Mouse (Mus musculus): ENCODE measurements around the gene L3mbtl4. TPM values are rescaled to one million over a fixed set of nuclear protein-coding genes. Genes with fewer than 3 reads are reported as not detected.
A peak's percentile ranks its signal among the peaks of the same experiment; 100 is the strongest.

Gene L3mbtl4
- polyA plus RNA-seq, 2 experiments = not detected

DNA sequence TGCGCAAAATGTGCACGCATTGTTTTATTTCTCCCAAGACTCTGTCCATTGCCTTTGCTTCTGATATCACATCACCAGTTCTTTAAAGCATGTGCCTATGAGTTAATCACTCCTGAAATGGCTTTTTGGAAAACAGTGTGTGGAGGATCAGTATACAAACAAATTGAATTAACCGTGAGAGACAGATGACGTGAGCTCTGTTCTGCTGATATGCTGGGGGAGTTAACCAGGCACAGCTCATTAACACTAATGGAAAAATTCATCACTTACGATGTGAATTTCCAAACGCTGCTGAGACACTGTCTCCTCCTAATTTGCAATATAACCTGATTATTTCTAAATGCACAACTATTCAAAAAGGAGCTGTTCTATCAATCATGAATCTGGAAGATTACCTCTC lies 337.6 kb downstream of the L3mbtl4 start:
- TF ChIP-seq CTCF (IDR thresholded peaks at IDR 0.05; ENCODE audit: low read depth) (no peak), EP300 (IDR thresholded peaks at IDR 0.05; ENCODE audit: low read depth) (no peak)
- Histone ChIP-seq H3K9ac (replicated peaks) (no peak overlapping the region), H3K27me3 (ENCODE audit: control insufficient read depth, insufficient read depth, low read length) (no peaks in the 10 kb centered on the region), H3K27ac (no peak overlapping the region), H3K9me3 (ENCODE audit: control insufficient read depth, low read length) (no peaks in the 10 kb centered on the region), H3K4me3 (ENCODE audit: insufficient read depth in 1 of 2, low read depth in 2 of 2, low read length in 2 of 2) (no peak overlapping the region), H3K36me3 (replicated peaks; ENCODE audit: control insufficient read depth, insufficient read depth, low read depth) (no peaks in the 10 kb centered on the region), H3K4me1 (replicated peaks; ENCODE audit: control insufficient read depth in 2 of 2, insufficient read depth in 2 of 2, low read length in 1 of 2) (no peaks in the 10 kb centered on the region), H3K4me2 (ENCODE audit: low read depth) (no peak overlapping the region)
- DNase-seq (ENCODE audit: low read depth in 3 of 3, low spot score in 3 of 3) (no peak), ATAC-seq (ENCODE audit: insufficient read depth) (no peak)
- 73% methylated on average over 6 of the region's 6 CpGs for WGBS (ENCODE audit: insufficient replicate concordance)

DNA sequence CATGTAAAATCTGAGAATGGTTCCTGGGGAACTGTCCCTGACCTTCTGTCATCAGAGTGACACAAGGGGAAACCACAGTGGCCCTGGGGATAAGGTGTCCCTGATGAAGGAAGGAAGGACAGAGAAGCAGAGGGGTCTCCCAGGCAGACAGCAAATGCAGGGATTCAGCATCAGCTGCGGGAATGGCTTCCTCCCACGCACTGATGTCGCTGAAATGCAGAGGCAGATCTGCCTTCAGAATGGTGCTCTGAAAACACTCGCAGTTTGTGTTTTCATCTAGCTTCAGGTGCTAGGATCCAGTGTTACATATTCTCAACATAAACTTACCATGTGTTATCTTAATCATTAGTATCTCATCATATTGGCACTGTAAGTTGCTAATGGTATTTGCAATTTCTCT lies 351.7 kb downstream of the L3mbtl4 start:
- no peak for DNase-seq (ENCODE audit: low read depth in 3 of 3, low spot score in 3 of 3)
- H3K9me3 ChIP-seq (ENCODE audit: control insufficient read depth, low read length) = no peaks in the 10 kb centered on the region
- no peaks in the 10 kb centered on the region for H3K27me3 ChIP-seq (ENCODE audit: control insufficient read depth, insufficient read depth, low read length)
- TF ChIP-seq EP300 (IDR thresholded peaks at IDR 0.05; ENCODE audit: low read depth) (no peak), CTCF (IDR thresholded peaks at IDR 0.05; ENCODE audit: low read depth) (no peak)
- H3K4me1 ChIP-seq (replicated peaks; ENCODE audit: control insufficient read depth in 2 of 2, insufficient read depth in 2 of 2, low read length in 1 of 2) = no peaks in the 10 kb centered on the region
- no peak overlapping the region for H3K4me2 ChIP-seq (ENCODE audit: low read depth)
- WGBS (ENCODE audit: insufficient replicate concordance) = 33% methylated on average over 4 of the region's 4 CpGs
- H3K9ac ChIP-seq (replicated peaks) = no peak overlapping the region
- H3K4me3 ChIP-seq (ENCODE audit: insufficient read depth in 1 of 2, low read depth in 2 of 2, low read length in 2 of 2) = no peak overlapping the region
- H3K27ac ChIP-seq = no peak overlapping the region
- no peak for ATAC-seq (ENCODE audit: insufficient read depth)
- no peaks in the 10 kb centered on the region for H3K36me3 ChIP-seq (replicated peaks; ENCODE audit: control insufficient read depth, insufficient read depth, low read depth)

DNA sequence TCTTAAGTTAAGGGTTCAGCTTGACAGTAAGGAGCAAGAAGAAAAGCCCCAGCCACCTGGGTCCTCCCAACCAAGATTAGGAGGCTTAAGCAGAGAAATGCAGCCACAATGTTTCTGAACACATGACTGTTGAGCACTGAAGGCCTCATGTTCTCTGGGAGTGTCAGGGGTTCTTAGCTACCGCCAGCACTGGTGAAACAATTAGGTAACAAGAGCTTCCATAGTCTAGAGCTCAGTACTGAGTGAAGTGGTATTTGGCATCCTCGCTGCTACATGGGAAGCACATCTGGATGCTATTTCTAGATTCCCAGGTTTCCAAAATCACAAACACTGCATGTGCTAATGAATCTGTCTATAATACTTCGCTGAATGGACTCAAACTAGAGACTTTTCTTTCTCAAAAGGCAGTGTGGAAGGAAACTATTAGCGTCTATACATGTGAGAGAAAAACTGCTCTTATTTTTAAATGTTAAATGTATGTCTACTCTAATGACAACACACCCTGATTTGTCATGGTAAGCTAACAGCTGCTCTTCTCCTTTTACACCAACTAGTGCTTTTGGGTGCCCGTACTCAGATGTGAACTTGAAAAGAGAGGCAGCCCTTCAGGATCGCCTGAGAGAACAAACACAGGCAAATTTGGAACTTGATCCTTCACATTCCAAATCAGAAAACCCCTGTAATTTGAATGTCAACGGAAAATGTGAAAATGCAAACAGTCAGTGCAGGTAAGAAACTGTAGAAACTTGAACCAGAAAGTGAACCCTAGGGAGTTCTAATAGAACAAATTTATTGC lies 356.2 kb downstream of the L3mbtl4 start:
- WGBS (ENCODE audit: insufficient replicate concordance) = 56% methylated on average over 7 of the region's 7 CpGs
- no peak overlapping the region for H3K9ac ChIP-seq (replicated peaks)
- ATAC-seq (ENCODE audit: insufficient read depth) = no peak

DNA sequence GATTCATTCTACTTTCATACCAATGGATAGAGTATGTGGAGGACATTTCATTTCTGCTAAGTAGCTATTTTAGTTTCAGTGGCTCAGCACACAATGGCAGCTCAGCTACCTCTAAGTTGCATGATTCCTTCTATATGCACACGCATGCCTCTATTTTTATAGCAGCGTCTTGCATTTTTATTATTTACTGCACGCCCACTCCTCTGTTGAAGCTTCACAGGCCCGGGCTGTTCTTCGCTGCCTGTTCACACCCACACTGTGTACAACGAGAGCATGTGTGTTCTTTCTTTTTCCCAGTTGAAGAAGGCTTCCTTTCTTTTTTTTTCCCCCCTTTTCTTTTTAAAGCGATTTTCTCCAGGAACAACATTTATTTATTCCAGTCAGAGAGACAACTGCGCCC lies 357.8 kb downstream of the L3mbtl4 start:
- ATAC-seq (ENCODE audit: insufficient read depth) (no peak), DNase-seq (ENCODE audit: low read depth in 3 of 3, low spot score in 3 of 3) (no peak)
- H3K27ac ChIP-seq = no peak overlapping the region
- H3K36me3 ChIP-seq (replicated peaks; ENCODE audit: control insufficient read depth, insufficient read depth, low read depth) = no peaks in the 10 kb centered on the region
- TF ChIP-seq CTCF (IDR thresholded peaks at IDR 0.05; ENCODE audit: low read depth) (no peak), EP300 (IDR thresholded peaks at IDR 0.05; ENCODE audit: low read depth) (no peak)
- H3K9ac ChIP-seq (replicated peaks) = no peak overlapping the region
- no peak overlapping the region for H3K4me2 ChIP-seq (ENCODE audit: low read depth)
- no peak overlapping the region for H3K4me3 ChIP-seq (ENCODE audit: insufficient read depth in 1 of 2, low read depth in 2 of 2, low read length in 2 of 2)
- 70% methylated on average over 8 of the region's 8 CpGs for WGBS (ENCODE audit: insufficient replicate concordance)
- H3K4me1 ChIP-seq (replicated peaks; ENCODE audit: control insufficient read depth in 2 of 2, insufficient read depth in 2 of 2, low read length in 1 of 2) = no peaks in the 10 kb centered on the region
- H3K27me3 ChIP-seq (ENCODE audit: control insufficient read depth, insufficient read depth, low read length) = no peaks in the 10 kb centered on the region
- H3K9me3 ChIP-seq (ENCODE audit: control insufficient read depth, low read length) = no peaks in the 10 kb centered on the region

More for the DNA sequence above, 356.2 kb downstream of the L3mbtl4 start:
- no peak for DNase-seq (ENCODE audit: low read depth in 3 of 3, low spot score in 3 of 3)
- Histone ChIP-seq H3K4me2 (ENCODE audit: low read depth) (no peak overlapping the region), H3K9me3 (ENCODE audit: control insufficient read depth, low read length) (no peaks in the 10 kb centered on the region), H3K4me3 (ENCODE audit: insufficient read depth in 1 of 2, low read depth in 2 of 2, low read length in 2 of 2) (no peak overlapping the region), H3K36me3 (replicated peaks; ENCODE audit: control insufficient read depth, insufficient read depth, low read depth) (no peaks in the 10 kb centered on the region), H3K27ac (no peak overlapping the region), H3K4me1 (replicated peaks; ENCODE audit: control insufficient read depth in 2 of 2, insufficient read depth in 2 of 2, low read length in 1 of 2) (no peaks in the 10 kb centered on the region), H3K27me3 (ENCODE audit: control insufficient read depth, insufficient read depth, low read length) (no peaks in the 10 kb centered on the region)
- TF ChIP-seq CTCF (IDR thresholded peaks at IDR 0.05; ENCODE audit: low read depth) = no peak
- no peak for TF ChIP-seq EP300 (IDR thresholded peaks at IDR 0.05; ENCODE audit: low read depth)

DNA sequence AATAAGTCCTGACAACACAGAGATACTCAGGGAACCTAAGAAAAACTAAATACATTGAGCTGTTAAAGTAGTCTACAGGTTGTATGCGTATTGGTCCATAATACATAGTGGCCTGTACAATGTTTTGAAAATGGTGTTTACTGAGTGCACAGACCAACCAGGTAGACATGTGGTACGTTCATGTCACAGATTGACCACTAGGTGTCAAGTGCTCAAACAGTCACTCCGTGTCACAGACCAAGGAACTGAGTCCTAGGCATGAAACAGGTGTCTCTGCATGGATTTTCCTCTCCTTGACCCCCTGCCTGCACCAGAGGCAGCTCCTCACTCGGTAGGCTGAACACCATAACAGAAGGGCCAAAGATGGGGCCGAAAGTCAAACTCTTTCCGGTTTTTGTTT lies 366.6 kb downstream of the L3mbtl4 start:
- H3K4me3 ChIP-seq (ENCODE audit: insufficient read depth in 1 of 2, low read depth in 2 of 2, low read length in 2 of 2) = no peak overlapping the region
- DNase-seq (ENCODE audit: low read depth in 3 of 3, low spot score in 3 of 3) (no peak), ATAC-seq (ENCODE audit: insufficient read depth) (no peak)
- WGBS (ENCODE audit: insufficient replicate concordance) = 62% methylated on average over 6 of the region's 6 CpGs
- no peak overlapping the region for H3K9ac ChIP-seq (replicated peaks)
- no peaks in the 10 kb centered on the region for H3K36me3 ChIP-seq (replicated peaks; ENCODE audit: control insufficient read depth, insufficient read depth, low read depth)
- H3K9me3 ChIP-seq (ENCODE audit: control insufficient read depth, low read length) = no peaks in the 10 kb centered on the region
- no peaks in the 10 kb centered on the region for H3K27me3 ChIP-seq (ENCODE audit: control insufficient read depth, insufficient read depth, low read length)
- no peak overlapping the region for H3K27ac ChIP-seq
- H3K4me2 ChIP-seq (ENCODE audit: low read depth) = no peak overlapping the region
- TF ChIP-seq CTCF (IDR thresholded peaks at IDR 0.05; ENCODE audit: low read depth) = peak; percentile 13; the same call in 1 of the 2 replicates
- no peak for TF ChIP-seq EP300 (IDR thresholded peaks at IDR 0.05; ENCODE audit: low read depth)
- H3K4me1 ChIP-seq (replicated peaks; ENCODE audit: control insufficient read depth in 2 of 2, insufficient read depth in 2 of 2, low read length in 1 of 2) = no peaks in the 10 kb centered on the region

Measured in liver, embryonic 14.5 days (tissue).